Mouse (Mus musculus): ENCODE data around the gene Ypel5. TPM values are rescaled to one million over a fixed set of nuclear protein-coding genes. Genes with fewer than 3 reads are reported as not detected.

The Ypel5 gene
- total and polyA plus RNA-seq, 3 experiments = 8.9 to 16.1 (median 14.3) TPM

DNA sequence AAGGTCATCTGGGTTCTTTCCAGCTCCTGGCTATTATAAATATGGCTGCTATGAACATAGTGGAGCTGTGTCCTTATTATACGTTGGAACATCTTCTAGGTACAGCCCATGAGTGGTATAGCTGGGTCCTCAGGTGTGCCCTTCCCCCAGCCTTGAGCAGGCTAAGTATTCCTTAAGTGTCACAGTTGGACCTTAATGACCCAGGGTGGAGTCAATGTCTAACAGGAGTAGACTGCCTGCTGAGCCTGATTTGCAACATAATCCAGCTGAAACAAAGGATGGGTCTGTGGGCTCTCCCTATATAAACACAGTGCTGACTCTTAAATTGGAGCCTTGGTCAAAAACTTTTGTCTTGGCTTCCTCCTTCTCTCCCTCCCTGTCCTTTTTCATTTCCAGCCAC lies 45.6 kb downstream of the Ypel5 start:
- H3K79me2 ChIP-seq (replicated peaks; ENCODE audit: control insufficient read depth, extremely low read depth, insufficient read depth, poor library complexity, severe bottlenecking) = no peaks in the 10 kb centered on the region
- TF ChIP-seq USF2 (conservative IDR thresholded peaks at IDR 0.05; ENCODE audit: low read depth, low read length) (no peak), MYC (IDR thresholded peaks at IDR 0.05; ENCODE audit: low read depth, low read length) (no peak), HCFC1 (IDR thresholded peaks at IDR 0.05; ENCODE audit: low read depth, low read length) (no peak), ZC3H11A (IDR thresholded peaks at IDR 0.05; ENCODE audit: low read depth, low read length) (no peak), MAFK (IDR thresholded peaks at IDR 0.05; ENCODE audit: insufficient replicate concordance, low read length) (no peak), NELFE (IDR thresholded peaks at IDR 0.05; ENCODE audit: low read depth, low read length) (no peak), ETS1 (conservative IDR thresholded peaks at IDR 0.05; ENCODE audit: low read depth, low read length) (no peak), POLR2A (IDR thresholded peaks at IDR 0.05; ENCODE audit: low read depth, low read length) (no peak), CHD1 (IDR thresholded peaks at IDR 0.05; ENCODE audit: low read depth, low read length) (no peak), CHD2 (IDR thresholded peaks at IDR 0.05; ENCODE audit: low read length) (no peak), UBTF (IDR thresholded peaks at IDR 0.05; ENCODE audit: low read depth, low read length) (no peak)
- peaks cover 2% of the 10 kb centered on the region for H3K9me3 ChIP-seq (replicated peaks; ENCODE audit: low read length)
- no peaks in the 10 kb centered on the region for H3K36me3 ChIP-seq (replicated peaks in 1 of 2; ENCODE audit: control insufficient read depth in 1 of 2, insufficient read depth in 1 of 2, low read length in 1 of 2)
- H3K4me2 ChIP-seq (ENCODE audit: insufficient read depth, low read depth, poor library complexity, severe bottlenecking) = no peak overlapping the region
- dilution Hi-C loops (cut with MboI; ENCODE audit: extremely low pct_ligation_motif_present, extremely low pct_unique_long_range_greater_than_20kb, low sequenced_read_pairs) (no loop called here), in situ Hi-C loops (cut with MboI; ENCODE audit: low pct_ligation_motif_present, low pct_unique_long_range_greater_than_20kb, low sequenced_read_pairs) (no loop called here)
- no peak for DNase-seq (ENCODE audit: extremely low read depth)
- no peak overlapping the region for H3K4me3 ChIP-seq (replicated peaks in 1 of 3; ENCODE audit: low read depth in 2 of 3, low read length in 2 of 3, poor library complexity in 1 of 3)
- H3K27me3 ChIP-seq (replicated peaks) = no peaks in the 10 kb centered on the region
- H3K9ac ChIP-seq (ENCODE audit: insufficient read depth, low read depth) = no peak overlapping the region
- no peak overlapping the region for H3K27ac ChIP-seq (ENCODE audit: insufficient read depth, low read depth)
- no peaks in the 10 kb centered on the region for H3K4me1 ChIP-seq (ENCODE audit: control insufficient read depth in 1 of 2, insufficient read depth in 2 of 2)

DNA sequence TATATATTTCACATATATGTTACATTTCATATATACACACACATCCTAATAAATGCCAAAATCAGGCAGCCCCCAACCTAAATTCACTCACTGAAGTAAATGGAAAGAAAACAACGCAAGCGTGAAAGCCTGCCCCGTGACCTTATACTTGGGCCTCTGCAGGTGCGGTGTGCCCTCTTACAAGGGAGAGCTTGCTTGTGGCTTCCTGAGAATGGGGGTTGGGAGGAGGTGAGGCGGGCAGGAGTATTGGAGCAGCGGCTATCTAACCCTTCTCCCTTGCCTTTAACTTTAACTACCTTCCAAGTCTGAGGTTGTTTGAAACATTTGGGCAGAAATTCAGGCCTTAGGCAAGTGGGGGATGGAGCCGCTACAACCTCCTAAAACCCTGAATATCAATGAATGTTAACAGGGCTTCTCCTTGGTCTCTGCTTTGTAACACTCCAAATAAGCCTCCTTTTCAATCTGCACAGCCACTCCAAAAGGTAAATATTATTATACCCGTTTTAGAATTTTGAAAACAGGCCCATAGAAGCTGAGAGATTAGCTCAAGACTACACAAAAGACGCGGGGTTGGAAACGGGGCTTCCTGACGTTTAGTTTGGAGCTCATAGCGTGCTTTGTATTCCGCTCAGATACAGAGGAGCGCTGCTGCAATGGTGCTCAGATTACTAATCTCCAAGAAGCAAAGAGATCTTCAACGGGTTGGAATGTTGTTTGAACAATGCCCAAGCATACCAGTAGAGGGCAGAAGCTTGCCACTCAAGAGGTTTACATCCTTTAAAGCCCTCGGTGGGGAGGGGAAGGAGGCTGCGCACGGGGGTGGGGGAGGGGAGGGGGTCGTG lies 53.5 kb downstream of the Ypel5 start:
- peak; percentile 91 for DNase-seq (ENCODE audit: extremely low read depth)
- Histone ChIP-seq H3K27ac (ENCODE audit: insufficient read depth, low read depth) (no peak overlapping the region), H3K4me1 (ENCODE audit: control insufficient read depth in 1 of 2, insufficient read depth in 2 of 2) (peaks cover 14 to 28% of the 10 kb centered on the region in 2 experiments), H3K4me2 (ENCODE audit: insufficient read depth, low read depth, poor library complexity, severe bottlenecking) (peak overlapping the region; percentile 59), H3K27me3 (replicated peaks) (no peaks in the 10 kb centered on the region), H3K36me3 (replicated peaks in 1 of 2; ENCODE audit: control insufficient read depth in 1 of 2, insufficient read depth in 1 of 2, low read length in 1 of 2) (no peaks in the 10 kb centered on the region), H3K79me2 (replicated peaks; ENCODE audit: control insufficient read depth, extremely low read depth, insufficient read depth, poor library complexity, severe bottlenecking) (no peaks in the 10 kb centered on the region), H3K9me3 (replicated peaks; ENCODE audit: low read length) (no peaks in the 10 kb centered on the region), H3K9ac (ENCODE audit: insufficient read depth, low read depth) (no peak overlapping the region), H3K4me3 (replicated peaks in 1 of 3; ENCODE audit: low read depth in 2 of 3, low read length in 2 of 3, poor library complexity in 1 of 3) (no peak overlapping the region)
- dilution Hi-C loops (cut with MboI; ENCODE audit: extremely low pct_ligation_motif_present, extremely low pct_unique_long_range_greater_than_20kb, low sequenced_read_pairs) = no loop called here
- in situ Hi-C loops (cut with MboI; ENCODE audit: low pct_ligation_motif_present, low pct_unique_long_range_greater_than_20kb, low sequenced_read_pairs) = no loop called here
- TF ChIP-seq GABPA (IDR thresholded peaks at IDR 0.05; ENCODE audit: insufficient replicate concordance, low read depth, low read length) = no peak
- TF ChIP-seq MAX (IDR thresholded peaks at IDR 0.05; ENCODE audit: low read length) = no peak
- peak; percentile 27; the same call in 1 of the 2 replicates for TF ChIP-seq HCFC1 (IDR thresholded peaks at IDR 0.05; ENCODE audit: low read depth, low read length)
- TF ChIP-seq EP300 (IDR thresholded peaks at IDR 0.05; ENCODE audit: low read length) = peak; percentile 68
- TF ChIP-seq RAD21 (IDR thresholded peaks at IDR 0.05; ENCODE audit: low read depth, low read length) = peak; percentile 82
- peak; percentile 28; the same call in 1 of the 2 replicates for TF ChIP-seq NRF1 (IDR thresholded peaks at IDR 0.05; ENCODE audit: low read depth, low read length)
- no peak for TF ChIP-seq MXI1 (IDR thresholded peaks at IDR 0.05; ENCODE audit: low read depth, low read length)
- 0 out of 2 replicates have a peak, but pooled peaks have one; percentile 46 for TF ChIP-seq CHD1 (IDR thresholded peaks at IDR 0.05; ENCODE audit: low read depth, low read length)
- no peak for TF ChIP-seq KAT2A (IDR thresholded peaks at IDR 0.05; ENCODE audit: insufficient replicate concordance, low read length)
- TF ChIP-seq RCOR1 (conservative IDR thresholded peaks at IDR 0.05; ENCODE audit: low read depth, low read length) = 0 out of 2 replicates have a peak, but pooled peaks have one; percentile 20
- TF ChIP-seq ZC3H11A (IDR thresholded peaks at IDR 0.05; ENCODE audit: low read depth, low read length) = peak; percentile 62
- TF ChIP-seq JUND (conservative IDR thresholded peaks at IDR 0.05; ENCODE audit: low read depth, low read length) = no peak
- TF ChIP-seq JUN (IDR thresholded peaks at IDR 0.05; ENCODE audit: insufficient read depth, low read depth, low read length) = no peak
- no peak for TF ChIP-seq PAX5 (IDR thresholded peaks at IDR 0.05; ENCODE audit: low read length)
- TF ChIP-seq USF1 (IDR thresholded peaks at IDR 0.05; ENCODE audit: low read depth, low read length) = no peak
- TF ChIP-seq IRF4 (IDR thresholded peaks at IDR 0.05; ENCODE audit: low read depth, low read length) = 0 out of 2 replicates have a peak, but pooled peaks have one; percentile 35
- peak; percentile 48 for TF ChIP-seq ETS1 (conservative IDR thresholded peaks at IDR 0.05; ENCODE audit: low read depth, low read length)
- peak; percentile 83 for TF ChIP-seq SMC3 (IDR thresholded peaks at IDR 0.05; ENCODE audit: low read depth, low read length)
- no peak for TF ChIP-seq MYC (IDR thresholded peaks at IDR 0.05; ENCODE audit: low read depth, low read length)
- no peak; the same call in none of the 2 replicates for TF ChIP-seq NELFE (IDR thresholded peaks at IDR 0.05; ENCODE audit: low read depth, low read length)
- no peak for TF ChIP-seq USF2 (conservative IDR thresholded peaks at IDR 0.05; ENCODE audit: low read depth, low read length)
- peak; percentile 91 for TF ChIP-seq BHLHE40 (IDR thresholded peaks at IDR 0.05; ENCODE audit: low read depth, low read length)
- TF ChIP-seq UBTF (IDR thresholded peaks at IDR 0.05; ENCODE audit: low read depth, low read length) = no peak
- no peak for TF ChIP-seq ELF1 (IDR thresholded peaks at IDR 0.05; ENCODE audit: low read depth, low read length)
- TF ChIP-seq SIN3A (IDR thresholded peaks at IDR 0.05; ENCODE audit: low read length) = no peak
- TF ChIP-seq TBP (conservative IDR thresholded peaks at IDR 0.05; ENCODE audit: low read depth, low read length) = no peak
- TF ChIP-seq CHD2 (IDR thresholded peaks at IDR 0.05; ENCODE audit: low read length) = peak; percentile 86
